Mouse (Mus musculus): ENCODE results near the gene Chmp4b.

DNA sequence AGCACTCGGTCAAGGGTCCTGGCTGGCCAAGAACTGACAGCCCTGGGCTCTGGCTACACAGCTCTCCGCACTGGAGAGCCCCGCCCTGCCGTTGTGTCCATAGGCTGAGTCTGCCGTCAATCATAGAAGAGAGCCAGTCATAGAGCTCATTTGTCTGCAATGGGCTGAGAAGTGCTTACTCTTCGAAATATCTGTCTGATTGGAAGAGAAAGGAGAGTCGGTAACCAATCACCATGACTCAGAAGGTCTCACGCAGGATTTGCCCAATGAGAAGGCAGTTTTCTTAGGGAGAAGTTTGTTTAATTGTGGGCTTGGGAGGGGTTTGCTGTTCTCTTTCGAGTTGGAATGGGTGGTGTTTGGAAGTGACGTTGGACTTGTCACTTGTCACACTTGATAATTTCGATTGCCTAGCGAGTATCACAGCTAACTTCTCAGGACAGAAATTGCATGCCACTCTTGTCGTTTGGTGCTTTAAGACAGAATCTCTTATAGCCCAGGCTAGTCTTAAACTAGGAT is 47.8 kb upstream of the Chmp4b start, which contains the start of gene Pxmp4:
- TF ChIP-seq EP300 (IDR thresholded peaks at IDR 0.05; ENCODE audit: low read depth) = no peak
- TF ChIP-seq CTCF (IDR thresholded peaks at IDR 0.05; ENCODE audit: low read depth) = no peak

All from heart, postnatal 0 days (tissue).